ENCODE assay signal across 8 mouse cellular contexts in the genomic region with DNA sequence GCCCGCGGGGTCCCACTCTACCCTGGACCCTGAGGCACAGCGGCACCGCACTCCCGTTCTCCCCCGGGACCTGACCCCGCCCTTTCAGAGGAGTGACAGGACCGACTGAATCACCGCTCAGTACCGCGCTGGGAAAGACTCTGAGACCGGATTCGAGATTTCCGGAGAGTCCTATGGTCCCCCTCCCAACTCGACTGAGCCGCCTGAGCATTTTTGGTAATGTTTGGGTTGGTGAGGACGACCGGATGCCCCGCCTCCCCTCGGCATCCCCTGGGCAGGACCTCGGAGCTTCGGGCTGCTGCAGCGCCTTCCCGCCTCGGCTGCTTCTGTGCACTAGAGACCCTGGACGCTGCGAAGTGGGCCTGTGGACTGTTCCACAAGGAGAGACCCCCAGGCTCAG. TPM values are rescaled to one million over a fixed set of nuclear protein-coding genes. Genes with fewer than 3 reads are reported as not detected.
A peak's percentile ranks its signal among the peaks of the same experiment; 100 is the strongest.
DNase-seq lines count a peak whose midpoint lies in the region; ATAC-seq and TF ChIP-seq lines count a peak whose summit lies in the region.

No protein-coding gene starts in this region.

- H3K36me3 ChIP-seq in hindbrain, embryonic 14.5 days (replicated peaks; ENCODE audit: control insufficient read depth, insufficient read depth): no peaks in the 10 kb centered on the region
- H3K36me3 ChIP-seq in liver, adult 2 months (ENCODE audit: control insufficient read depth, insufficient read depth, low read length): no peaks in the 10 kb centered on the region

- peak; percentile 70 to 80 for DNase-seq in CD8-positive naive resting alpha-beta T cell, adult 2 months (ENCODE audit: low read depth in 2 of 2, low spot score in 2 of 2)
- peak; percentile 77 to 86 for DNase-seq in adrenal gland, postnatal 36 days
- peak; percentile 77 for DNase-seq in gastrocnemius, adult 2 months
- DNase-seq in hindbrain, embryonic 14.5 days (ENCODE audit: low spot score): no peak
- DNase-seq in liver, adult 2 months (ENCODE audit: extremely low read depth, low read depth, low spot score): peak; percentile 37
- peak; percentile 40 for DNase-seq in testis, postnatal 14 days (ENCODE audit: low spot score)
- DNase-seq in c-Kit-positive CD71-positive TER-119-positive erythroid progenitor cells, embryonic 14.5 days (ENCODE audit: low spot score): no peak

- no peaks in the 10 kb centered on the region for H3K9me3 ChIP-seq in hindbrain, embryonic 14.5 days (ENCODE audit: control insufficient read depth, low read length)

- peak overlapping the region; percentile 94 for H3K27ac ChIP-seq in gastrocnemius, adult 2 months
- H3K27ac ChIP-seq in hindbrain, embryonic 14.5 days: peak overlapping the region; percentile 55; the same call in 1 of the 2 replicates
- H3K27ac ChIP-seq in liver, adult 2 months (replicated peaks; ENCODE audit: insufficient read depth, low read depth, low read length): peak overlapping the region; percentile 83

- TF ChIP-seq POLR2A in liver, adult 2 months (IDR thresholded peaks at IDR 0.05; ENCODE audit: extremely low read depth, insufficient read depth, low read length): 0 out of 2 replicates have a peak, but pooled peaks have one; percentile 16

- H3K9ac ChIP-seq in hindbrain, embryonic 14.5 days: peak overlapping the region; percentile 51
- H3K9ac ChIP-seq in liver, adult 2 months (ENCODE audit: low read depth, low read length): peak overlapping the region; percentile 61

- H3K27me3 ChIP-seq in hindbrain, embryonic 14.5 days (ENCODE audit: control insufficient read depth, insufficient read depth, low read length): peaks cover 47% of the 10 kb centered on the region
- peaks cover 10% of the 10 kb centered on the region; the same call in 1 of the 2 replicates for H3K27me3 ChIP-seq in liver, adult 2 months (ENCODE audit: control insufficient read depth, insufficient read depth, low read length)

- H3K79me2 ChIP-seq in liver, adult 2 months (ENCODE audit: control insufficient read depth, insufficient read depth, low read length): no peaks in the 10 kb centered on the region; the same call in 1 of the 2 replicates

- 0% methylated on average over 27 of the region's 27 CpGs for WGBS in hindbrain, embryonic 14.5 days
- 1% methylated on average over 27 of the region's 27 CpGs for WGBS in liver, adult 2 months

- intact Hi-C loops in gastrocnemius, adult 2 months (cut with DNase I): loop anchor here (5.0 kb wide), 1 partner anchor 42 kb away; no protein-coding TSS in a partner anchor

- no peak for TF ChIP-seq CTCF in gastrocnemius, adult 2 months (IDR thresholded peaks at IDR 0.05)
- TF ChIP-seq CTCF in liver, adult 2 months (IDR thresholded peaks at IDR 0.05; ENCODE audit: low read depth, low read length): no peak

- H3K4me2 ChIP-seq in hindbrain, embryonic 14.5 days (replicated peaks): peak overlapping the region; percentile 57

- peak overlapping the region; percentile 66 for H3K4me3 ChIP-seq in gastrocnemius, adult 2 months
- peak overlapping the region; percentile 20 for H3K4me3 ChIP-seq in hindbrain, embryonic 14.5 days (replicated peaks; ENCODE audit: low read length)
- H3K4me3 ChIP-seq in liver, adult 2 months (ENCODE audit: insufficient read depth, low read depth, low read length): peak overlapping the region; percentile 32; the same call in 1 of the 2 replicates

- H3K4me1 ChIP-seq in hindbrain, embryonic 14.5 days (replicated peaks; ENCODE audit: control insufficient read depth, insufficient read depth, low read length): peaks cover 33% of the 10 kb centered on the region
- peaks cover 18% of the 10 kb centered on the region for H3K4me1 ChIP-seq in liver, adult 2 months (ENCODE audit: control insufficient read depth, insufficient read depth, low read length)

- ATAC-seq in hindbrain, embryonic 14.5 days (ENCODE audit: low FRiP score): peak; percentile 29; the same call in 1 of the 2 replicates
- ATAC-seq in monocyte, adult 5-6 weeks (replicated peaks; ENCODE audit: insufficient number of reproducible peaks, low FRiP score, low TSS enrichment, poor library complexity, severe bottlenecking): peak; percentile 28; the same call in 1 of the 2 replicates

RNA-seq across cellular contexts. Expression of a gene that starts 4.2 kb away (rescaled TPM):
- total RNA-seq in adrenal gland, postnatal 36 days (2021): 10 to 100 TPM; 30.7 to 73.7 TPM
- 10 to 100 TPM; 17.5 to 24.4 TPM for total RNA-seq in gastrocnemius, adult 2 months (2021)
- 12.6 and 13.6 TPM in 2 replicates for polyA plus RNA-seq in hindbrain, embryonic 14.5 days (2014; fragmentation: Nextera tagmentation; extraction: Ambion mirVana)
- total RNA-seq in liver, adult 2 months (2014; rRNA removed): 3.6 and 6.7 TPM in 2 replicates
- polyA plus RNA-seq in liver, adult 2 months (2012; rRNA removed): 4.2 and 4.5 TPM in 2 replicates
- total RNA-seq in monocyte, adult 5-6 weeks (2017): 13.5 to 48.9 TPM (median 15.1 TPM) in 3 replicates

RNA-seq across cellular contexts. Expression of a gene that starts 16.7 kb away (rescaled TPM):
- 10 to 100 TPM; 28.0 to 32.7 TPM for total RNA-seq in adrenal gland, postnatal 36 days (2021)
- total RNA-seq in gastrocnemius, adult 2 months (2021): 1 to 10 TPM; 3.0 to 3.1 TPM
- polyA plus RNA-seq in hindbrain, embryonic 14.5 days (2014; fragmentation: Nextera tagmentation; extraction: Ambion mirVana): 30.6 and 32.7 TPM in 2 replicates
- 3.1 and 5.0 TPM in 2 replicates for total RNA-seq in liver, adult 2 months (2014; rRNA removed)
- polyA plus RNA-seq in liver, adult 2 months (2012; rRNA removed): 16.7 and 19.0 TPM in 2 replicates
- total RNA-seq in monocyte, adult 5-6 weeks (2017): 3.8 to 7.1 TPM (median 5.7 TPM) in 3 replicates

RNA-seq across cellular contexts. Expression of a gene that starts 16.7 kb away (rescaled TPM):
- total RNA-seq in adrenal gland, postnatal 36 days (2021): under 1 TPM; 0.70 to 0.76 TPM
- total RNA-seq in gastrocnemius, adult 2 months (2021): 1 to 10 TPM in 1 of 2 experiments, under 1 TPM in 1; 0.71 to 1.4 TPM
- polyA plus RNA-seq in hindbrain, embryonic 14.5 days (2014; fragmentation: Nextera tagmentation; extraction: Ambion mirVana): 0.35 TPM in 1 of 2 replicates, not detected in the other
- 0.09 TPM in 1 of 2 replicates, not detected in the other for total RNA-seq in liver, adult 2 months (2014; rRNA removed)
- not detected in 2 replicates for polyA plus RNA-seq in liver, adult 2 months (2012; rRNA removed)
- not detected in 3 replicates for total RNA-seq in monocyte, adult 5-6 weeks (2017)

RNA-seq across cellular contexts. Expression of a gene that starts 23.0 kb away (rescaled TPM):
- total RNA-seq in adrenal gland, postnatal 36 days (2021): 10 to 100 TPM; 13.0 to 20.4 TPM
- 1 to 10 TPM; 2.5 to 7.6 TPM for total RNA-seq in gastrocnemius, adult 2 months (2021)
- polyA plus RNA-seq in hindbrain, embryonic 14.5 days (2014; fragmentation: Nextera tagmentation; extraction: Ambion mirVana): 7.0 and 8.0 TPM in 2 replicates
- 2.7 and 3.0 TPM in 2 replicates for total RNA-seq in liver, adult 2 months (2014; rRNA removed)
- polyA plus RNA-seq in liver, adult 2 months (2012; rRNA removed): 5.6 and 5.7 TPM in 2 replicates
- not detected in 3 replicates for total RNA-seq in monocyte, adult 5-6 weeks (2017)

RNA-seq across cellular contexts. Expression of a gene that starts 28.5 kb away (rescaled TPM):
- total RNA-seq in adrenal gland, postnatal 36 days (2021): under 1 TPM in 1 of 2 experiments, not detected in 1; 0.10 TPM
- not detected for total RNA-seq in gastrocnemius, adult 2 months (2021)
- 0.31 and 0.41 TPM in 2 replicates for polyA plus RNA-seq in hindbrain, embryonic 14.5 days (2014; fragmentation: Nextera tagmentation; extraction: Ambion mirVana)
- total RNA-seq in liver, adult 2 months (2014; rRNA removed): under 0.01 TPM in 1 of 2 replicates, not detected in the other
- not detected in 2 replicates for polyA plus RNA-seq in liver, adult 2 months (2012; rRNA removed)
- total RNA-seq in monocyte, adult 5-6 weeks (2017): not detected in 3 replicates

Comparison
In these comparisons a context has a peak if more than half of its experiments do, and no peak if none do; other contexts are left out.
1. DNase-seq: peak in CD8-positive naive resting alpha-beta T cell, adult 2 months (2 of 2), adrenal gland, postnatal 36 days (2 of 2), gastrocnemius, adult 2 months (single experiment), liver, adult 2 months (single experiment) and testis, postnatal 14 days (single experiment); none in hindbrain, embryonic 14.5 days (single experiment) and c-Kit-positive CD71-positive TER-119-positive erythroid progenitor cells, embryonic 14.5 days (single experiment).
2. Peak in every context shown above with its lines, with median percentiles within 50 percentile points of each other: H3K27ac ChIP-seq and H3K4me3 ChIP-seq.